Mouse (Mus musculus) small intestine, adult 2 months (tissue): ENCODE results near the gene Serpina6. TPM values are rescaled to one million over a fixed set of nuclear protein-coding genes. Genes with fewer than 3 reads are reported as not detected.
"Not testable (repeated sequence)": the region's sequence is repeated elsewhere in the genome, so short reads cannot be mapped to it uniquely, and the experiment has no call there.

Experiments used
- H3K27ac ChIP-seq: fragments of 200-500 bp; 2 replicates; pipeline ENCODE4 v1.5.1; 2012; ENCODE audit warnings: low read depth, low read length, control low read depth, inconsistent platforms; ENCODE audit not compliant: insufficient read depth
- H3K27me3 ChIP-seq: fragments of 200-500 bp; 2 replicates; pipeline ENCODE4 v1.6.1; 2012; ENCODE audit warnings: mild to moderate bottlenecking, moderate library complexity, low read length, inconsistent platforms; ENCODE audit not compliant: control insufficient read depth, insufficient read depth
- H3K36me3 ChIP-seq: fragments of 200-500 bp; 2 replicates; pipeline ENCODE4 v1.6.1; 2012; ENCODE audit warnings: mild to moderate bottlenecking, low read length, control low read depth, inconsistent platforms; ENCODE audit not compliant: control insufficient read depth, insufficient read depth
- H3K4me1 ChIP-seq: fragments of 200-500 bp; 2 replicates; pipeline ENCODE4 v1.6.1; 2012; ENCODE audit warnings: low read length, inconsistent platforms, mixed read lengths; ENCODE audit not compliant: control insufficient read depth, insufficient read depth, insufficient read length
- H3K4me3 ChIP-seq: fragments of 200-500 bp; 2 replicates; pipeline ENCODE4 v1.5.1; 2012; ENCODE audit warnings: low read depth, mild to moderate bottlenecking, control low read depth, inconsistent platforms, low read length, moderate library complexity
- CTCF ChIP-seq: fragments of 200-500 bp; IDR thresholded peaks from 2 replicates; pipeline ENCODE4 v1.5.1; 2012; ENCODE audit warnings: low read depth, mild to moderate bottlenecking, control low read depth, inconsistent platforms, low read length, moderate library complexity, mixed read lengths; ENCODE audit not compliant: insufficient replicate concordance, insufficient read length; ENCODE audit errors: extremely low read depth
- POLR2A ChIP-seq: fragments of 200-500 bp; IDR thresholded peaks from 2 replicates; pipeline ENCODE4 v1.6.1; 2012; ENCODE audit warnings: low read depth, mild to moderate bottlenecking, control low read depth, inconsistent platforms, low read length, moderate library complexity
- WGBS: fragments of 180-500 bp; shearing (Covaris S2); methylation state at CpG from one replicate; pipeline ENCODE4 v1.1.7; 2018; 5-methylcytosine and 5-hydroxymethylcytosine counted together
- polyA plus RNA-seq: library from polyadenylated mRNA; depleted of rRNA; stranded (reverse); fragments of >200 nt; gene quantifications from 2 replicates; pipeline ENCODE4 v1.2.3, GENCODE M21; 2012

The Serpina6 gene
- polyA plus RNA-seq, 1 experiment = not detected

DNA sequence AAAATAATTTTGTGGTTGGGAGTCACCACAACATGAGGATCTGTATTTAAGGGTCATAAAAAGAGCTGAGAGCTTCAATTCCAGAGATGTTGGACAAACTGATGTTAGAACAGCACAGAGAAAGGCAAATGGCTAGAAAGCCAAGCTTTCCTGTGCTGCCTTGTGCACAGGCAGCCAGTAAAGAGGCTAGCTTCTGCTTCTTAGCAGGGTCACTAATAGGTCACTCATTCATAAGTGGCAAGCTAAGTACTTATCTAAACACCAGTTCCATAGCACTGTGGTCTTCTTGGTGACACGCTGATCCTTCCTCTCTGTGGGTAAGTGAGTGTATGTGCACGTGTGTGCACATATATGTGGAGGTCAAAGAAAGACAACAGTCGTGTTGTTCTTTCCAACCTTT is 14.5 kb upstream of the Serpina6 start:
- Histone ChIP-seq H3K27ac (no peak overlapping the region), H3K4me3 (no peak overlapping the region), H3K27me3 (no peaks in the 10 kb centered on the region), H3K36me3 (no peaks in the 10 kb centered on the region), H3K4me1 (peaks cover 8% of the 10 kb centered on the region; the same call in 1 of the 2 replicates)
- 79% methylated on average over 3 of the region's 3 CpGs for WGBS
- no peak for TF ChIP-seq CTCF
- no peak for TF ChIP-seq POLR2A

DNA sequence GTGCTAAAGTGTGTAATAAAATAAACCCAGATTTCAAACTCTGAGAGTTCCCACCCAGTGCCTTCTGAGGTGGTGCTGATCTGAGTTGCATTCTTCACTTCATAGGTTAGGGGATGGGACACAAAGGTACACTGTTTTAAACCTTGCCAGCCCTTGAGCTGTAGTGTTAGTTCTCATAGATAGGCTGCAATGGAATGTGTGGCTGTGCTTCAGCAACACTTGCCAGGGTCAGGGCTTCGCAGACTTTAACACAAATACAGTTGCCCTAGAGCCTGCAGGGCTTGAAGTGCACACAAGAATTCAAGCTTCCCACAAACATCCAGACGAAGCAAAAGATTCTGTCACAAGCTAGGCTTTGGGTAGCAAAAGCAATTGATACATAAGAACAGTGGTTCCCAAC is 14.0 kb upstream of the Serpina6 start:
- WGBS = 68% methylated on average over 2 of the region's 2 CpGs

DNA sequence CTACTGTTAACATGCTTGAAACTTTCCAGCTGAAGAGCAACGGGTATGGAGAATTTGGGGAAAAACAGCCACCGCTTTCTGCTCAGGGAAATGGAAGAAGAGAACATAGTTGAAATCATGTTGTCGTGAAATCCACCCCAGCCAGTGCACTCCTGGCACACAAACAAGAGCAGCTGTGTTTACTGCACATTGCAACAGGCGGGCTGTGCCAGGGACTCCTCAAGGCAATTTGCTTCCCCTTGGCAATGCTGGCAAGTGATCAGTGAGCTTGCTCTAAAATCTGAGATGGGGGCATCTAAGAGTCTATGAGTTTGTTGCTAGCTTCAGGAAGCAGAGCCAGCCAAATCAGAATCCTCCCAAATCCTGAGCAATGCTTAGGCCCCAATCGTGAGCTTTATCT is 13.3 kb upstream of the Serpina6 start:
- Histone ChIP-seq H3K27ac (no peak overlapping the region), H3K4me3 (no peak overlapping the region), H3K4me1 (peaks cover 8% of the 10 kb centered on the region; the same call in 1 of the 2 replicates), H3K36me3 (no peaks in the 10 kb centered on the region), H3K27me3 (no peaks in the 10 kb centered on the region)
- WGBS = 51% methylated on average over 5 of the region's 5 CpGs
- no peak for TF ChIP-seq CTCF
- TF ChIP-seq POLR2A = no peak

More for the DNA sequence above, 14.0 kb upstream of the Serpina6 start:
- Histone ChIP-seq H3K4me1 (peaks cover 8% of the 10 kb centered on the region; the same call in 1 of the 2 replicates), H3K4me3 (no peak overlapping the region), H3K36me3 (no peaks in the 10 kb centered on the region), H3K27me3 (no peaks in the 10 kb centered on the region), H3K27ac (no peak overlapping the region)
- TF ChIP-seq CTCF = no peak
- TF ChIP-seq POLR2A = no peak

DNA sequence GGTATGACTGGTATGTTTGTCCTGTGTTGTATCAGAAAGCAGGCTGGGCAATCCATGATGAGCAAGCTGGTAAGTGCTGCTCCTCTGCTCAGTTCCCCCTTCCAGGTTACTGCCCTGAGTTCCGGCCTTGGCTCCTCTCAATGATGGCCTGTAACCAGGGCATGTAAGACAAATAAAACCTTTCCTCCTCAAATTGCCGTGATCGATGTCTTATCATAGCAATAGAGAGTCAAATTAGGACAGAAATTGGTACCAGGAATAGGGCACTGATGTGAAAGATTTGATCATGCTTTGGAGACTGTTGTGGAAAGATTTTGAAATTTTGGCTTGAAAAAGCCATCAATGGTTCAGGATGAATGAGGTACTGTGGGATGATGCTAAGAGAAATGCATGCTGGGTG is 8.3 kb upstream of the Serpina6 start:
- H3K27me3 ChIP-seq = no peaks in the 10 kb centered on the region
- no peak overlapping the region for H3K27ac ChIP-seq
- TF ChIP-seq CTCF (no peak), POLR2A (no peak)
- 43% methylated on average over 3 of the region's 3 CpGs for whole genome bisulfite sequencing
- H3K4me1 ChIP-seq = peaks cover 6% of the 10 kb centered on the region; the same call in 1 of the 2 replicates
- H3K36me3 ChIP-seq = no peaks in the 10 kb centered on the region
- H3K4me3 ChIP-seq = no peak overlapping the region

DNA sequence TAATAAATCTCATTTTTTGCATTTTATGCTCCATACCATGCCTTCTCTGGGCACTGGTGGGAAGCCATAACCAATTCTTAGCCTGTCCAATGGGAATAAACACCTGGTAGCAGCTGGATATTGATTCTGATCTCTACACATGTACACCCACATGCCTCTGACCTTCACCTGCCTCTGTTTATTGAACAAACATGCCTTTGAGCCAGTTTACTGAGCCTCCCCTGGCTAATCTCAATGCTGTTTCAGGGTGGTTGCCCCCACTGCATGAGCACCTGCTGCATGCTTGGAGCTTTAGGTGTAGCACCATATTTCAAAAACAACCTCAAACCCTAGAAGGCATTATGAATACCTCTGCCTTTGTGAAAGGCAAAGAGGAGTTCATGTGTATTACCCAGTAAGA is 5.0 kb upstream of the Serpina6 start:
- not testable (repeated sequence) for H3K27me3 ChIP-seq, H3K4me1 ChIP-seq, H3K27ac ChIP-seq, H3K36me3 ChIP-seq, H3K4me3 ChIP-seq

DNA sequence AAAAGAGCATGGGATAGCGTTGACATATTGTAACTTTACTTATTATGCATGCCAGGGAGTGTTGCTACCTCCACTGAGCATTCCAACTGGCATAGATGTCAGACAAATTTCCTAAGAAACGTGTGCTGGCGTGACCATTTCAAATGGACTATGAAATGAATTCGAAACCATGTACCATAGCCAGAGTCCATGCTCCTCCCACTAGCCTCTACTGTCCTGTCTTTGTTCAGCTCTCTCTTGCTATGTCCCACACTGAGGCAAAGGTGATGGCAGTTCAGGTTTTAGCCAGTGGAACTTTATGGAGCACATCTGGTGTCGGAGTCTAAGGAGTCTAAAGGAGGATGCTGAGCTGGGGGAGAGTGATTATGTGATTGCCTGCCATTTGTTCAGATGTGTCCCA is 3.1 kb upstream of the Serpina6 start:
- H3K4me1 ChIP-seq = no peaks in the 10 kb centered on the region; the same call in 1 of the 2 replicates
- no peaks in the 10 kb centered on the region for H3K36me3 ChIP-seq
- TF ChIP-seq CTCF = no peak
- no peak for TF ChIP-seq POLR2A
- H3K27ac ChIP-seq = no peak overlapping the region
- no peak overlapping the region for H3K4me3 ChIP-seq
- H3K27me3 ChIP-seq = no peaks in the 10 kb centered on the region
- whole genome bisulfite sequencing = 92% methylated on average over 5 of the region's 5 CpGs

DNA sequence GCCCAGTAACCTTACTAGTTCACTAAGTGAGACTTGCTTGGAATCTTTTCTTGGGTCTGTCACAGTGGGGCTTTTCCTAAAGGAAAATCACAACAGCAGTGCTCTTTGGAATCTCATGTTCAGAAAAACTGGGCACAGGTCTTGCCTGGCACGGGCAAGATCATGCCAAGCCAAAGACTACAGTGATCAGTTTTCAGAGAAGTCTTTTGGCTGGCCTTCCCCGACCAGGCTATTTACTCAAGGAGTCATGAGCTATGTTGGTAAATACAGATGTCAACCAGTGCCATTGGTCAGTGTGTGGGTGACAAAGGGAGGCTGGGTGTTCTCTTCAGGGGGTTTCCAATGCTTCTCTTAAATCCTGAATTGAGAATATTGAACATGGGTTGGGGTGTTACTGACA is 2.2 kb upstream of the Serpina6 start:
- Histone ChIP-seq H3K27ac (no peak overlapping the region), H3K4me1 (no peaks in the 10 kb centered on the region; the same call in 1 of the 2 replicates), H3K4me3 (no peak overlapping the region), H3K27me3 (no peaks in the 10 kb centered on the region), H3K36me3 (no peaks in the 10 kb centered on the region)
- 70% methylated on average over 2 of the region's 2 CpGs for WGBS
- no peak for TF ChIP-seq CTCF
- TF ChIP-seq POLR2A = no peak

DNA sequence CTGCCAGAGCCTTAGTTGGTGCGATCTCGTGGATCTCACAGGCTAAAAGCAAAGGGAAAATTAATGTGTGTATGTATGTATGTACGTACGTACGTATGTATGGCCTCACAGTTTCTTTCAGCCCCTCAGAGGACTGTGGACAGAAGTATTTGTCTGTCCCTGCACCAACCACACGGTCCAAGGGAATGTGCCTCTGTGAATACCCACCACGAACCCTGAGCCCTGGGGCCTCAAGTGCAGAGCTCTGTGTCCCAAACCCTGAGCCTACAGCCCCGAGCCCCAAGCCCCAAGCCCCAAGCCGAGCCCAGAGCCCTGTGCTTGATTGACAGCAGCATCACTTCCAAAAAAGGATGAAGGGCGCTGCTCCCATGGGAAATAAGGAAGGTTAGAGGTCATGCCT is 979 bp upstream of the Serpina6 start:
- Histone ChIP-seq H3K27me3 (no peaks in the 10 kb centered on the region), H3K27ac (no peak overlapping the region), H3K4me3 (no peak overlapping the region), H3K4me1 (no peaks in the 10 kb centered on the region; the same call in 1 of the 2 replicates), H3K36me3 (no peaks in the 10 kb centered on the region)
- TF ChIP-seq CTCF (no peak), POLR2A (no peak)
- WGBS = 85% methylated on average over 10 of the region's 10 CpGs
